Mouse (Mus musculus) small intestine, adult 2 months (tissue): Measurements from ENCODE around the gene Spint2.

Experiments used
- CTCF ChIP-seq: fragments of 200-500 bp; IDR thresholded peaks from 2 replicates; pipeline ENCODE4 v1.5.1; 2012; ENCODE audit warnings: low read depth, mild to moderate bottlenecking, control low read depth, inconsistent platforms, low read length, moderate library complexity, mixed read lengths; ENCODE audit not compliant: insufficient replicate concordance, insufficient read length; ENCODE audit errors: extremely low read depth
- POLR2A ChIP-seq: fragments of 200-500 bp; IDR thresholded peaks from 2 replicates; pipeline ENCODE4 v1.6.1; 2012; ENCODE audit warnings: low read depth, mild to moderate bottlenecking, control low read depth, inconsistent platforms, low read length, moderate library complexity

DNA sequence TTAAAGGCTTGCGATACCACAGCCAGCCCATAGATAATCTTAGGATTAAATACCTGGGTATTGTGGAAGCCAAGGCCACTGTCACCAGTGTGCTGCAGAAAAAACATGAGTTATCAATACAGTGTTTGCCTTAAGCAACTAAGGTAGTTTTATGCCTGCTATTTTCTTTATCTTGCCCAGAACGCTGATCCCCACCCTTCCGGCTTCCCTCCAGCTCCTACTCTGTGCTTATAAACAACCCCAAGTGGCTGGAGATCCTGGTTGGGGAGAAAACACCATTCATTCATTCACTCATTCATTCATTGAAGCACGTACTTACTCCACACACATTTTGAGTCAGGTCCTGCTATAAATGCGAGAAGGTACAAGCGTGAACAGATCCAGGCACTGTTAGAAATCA, 2.8 kb upstream of the Spint2 start:
- TF ChIP-seq POLR2A (no peak), CTCF (no peak)
